Mouse (Mus musculus) ZHBTc4 (cell line): ENCODE results near the gene Pparg.

ENCODE experiments used
- DNase-seq: peaks from one replicate; pipeline ENCODE4 v3.0.0-alpha.2; 2011; ENCODE audit warnings: low read depth, low spot score

The Pparg gene

DNA sequence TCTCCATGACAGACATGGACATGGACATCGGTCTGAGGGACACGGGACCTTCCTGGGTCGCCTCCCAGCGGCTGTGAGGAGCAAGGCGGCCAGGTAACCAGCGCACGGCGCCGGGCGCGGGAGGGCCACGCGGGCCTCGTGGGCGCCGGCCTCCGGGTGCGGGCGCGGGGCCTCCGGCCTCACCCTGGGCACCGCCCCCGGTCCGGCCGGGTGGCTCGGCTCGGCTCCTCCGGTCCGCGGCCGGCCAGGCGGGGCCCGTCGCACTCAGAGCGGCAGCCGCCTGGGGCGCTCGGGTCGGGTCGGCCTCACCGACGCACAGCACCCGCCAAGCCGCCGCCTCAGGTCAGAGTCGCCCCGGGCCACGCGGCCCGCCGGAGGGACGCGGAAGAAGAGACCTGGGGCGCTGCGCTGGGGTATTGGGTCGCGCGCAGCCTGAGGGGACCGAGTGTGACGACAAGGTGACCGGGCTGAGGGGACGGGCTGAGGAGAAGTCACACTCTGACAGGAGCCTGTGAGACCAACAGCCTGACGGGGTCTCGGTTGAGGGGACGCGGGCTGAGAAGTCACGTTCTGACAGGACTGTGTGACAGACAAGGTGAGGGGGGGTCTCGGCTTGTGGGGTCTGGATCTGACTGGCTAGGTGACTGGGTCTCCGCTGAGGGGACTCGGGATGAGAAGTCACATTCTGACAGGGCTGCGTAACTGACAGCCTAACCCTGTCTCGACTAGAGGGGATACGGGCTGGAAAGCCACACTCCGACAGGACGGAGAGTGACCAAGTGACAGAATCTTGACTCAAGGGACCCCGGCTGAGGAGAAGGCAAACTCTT is at the start of gene Pparg:
Gene Pparg, plus strand, starts transcription at position 176 of the 830 bp plus-strand sequence.
- peak; percentile 54 for DNase-seq

DNA sequence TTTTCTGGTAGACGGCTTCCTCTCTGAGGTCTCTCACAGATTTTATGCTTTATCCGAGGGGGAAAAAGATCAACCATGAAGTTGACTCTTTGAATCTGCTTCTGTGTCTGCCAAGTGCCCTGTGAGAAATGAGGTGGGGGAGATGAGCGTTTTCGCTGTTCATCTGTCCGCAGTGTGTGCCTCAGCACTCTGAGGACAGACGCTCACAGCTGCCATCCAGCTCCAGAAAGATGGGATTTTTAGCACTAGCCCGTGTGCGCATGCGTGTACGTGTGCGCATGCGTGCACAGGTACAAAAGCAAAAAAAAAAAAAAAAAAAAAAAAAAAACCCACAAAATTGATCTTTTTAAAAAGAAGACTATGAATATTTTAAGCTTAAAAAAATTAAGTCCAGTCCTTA is 48.0 kb upstream of the Pparg start:
- DNase-seq, result no peak

DNA sequence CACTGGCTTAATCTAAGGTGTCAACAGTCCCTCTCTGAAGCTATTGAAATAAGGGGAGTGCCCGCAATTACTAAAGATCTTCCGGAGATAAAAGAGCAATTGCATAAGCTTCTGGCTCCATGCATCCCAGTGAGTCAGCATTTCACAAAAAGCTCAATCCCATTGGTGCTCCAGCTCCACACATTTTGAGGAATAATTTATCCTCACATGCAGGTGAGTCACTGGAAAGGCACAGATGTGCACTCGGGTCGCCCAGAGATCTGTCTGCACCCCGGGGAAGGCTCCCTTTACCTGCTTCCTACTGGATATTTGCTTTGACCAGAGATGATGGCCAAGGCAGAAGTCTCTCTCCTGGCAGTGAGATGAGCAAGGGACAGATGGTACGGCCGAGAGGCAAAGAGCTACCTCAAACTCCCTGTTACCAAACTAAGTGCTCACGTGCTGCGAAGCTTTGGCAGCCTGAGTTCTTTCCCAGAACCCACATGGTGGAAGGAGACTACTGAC is 47.5 kb upstream of the Pparg start:
- DNase-seq, result peak; percentile 15

DNA sequence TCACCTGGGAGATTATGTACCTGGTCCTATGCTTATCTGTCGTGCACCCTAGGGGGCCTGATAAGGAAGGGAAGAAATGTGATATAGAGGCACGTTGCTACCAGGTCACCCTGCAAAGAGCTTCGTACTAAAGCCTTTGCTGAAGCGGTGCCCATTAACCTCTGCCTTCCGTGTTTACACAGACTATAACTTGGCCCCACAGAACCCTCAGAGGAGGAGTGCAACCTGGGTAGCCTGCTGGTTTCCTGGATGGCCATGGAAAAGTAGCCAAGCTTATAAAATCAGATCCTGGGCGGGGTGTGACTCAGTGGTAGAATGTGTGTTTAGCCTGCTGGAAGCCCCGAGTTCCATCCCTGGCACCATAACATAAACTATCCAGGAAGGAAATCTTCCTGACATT is 46.8 kb upstream of the Pparg start:
- no peak for DNase-seq

DNA sequence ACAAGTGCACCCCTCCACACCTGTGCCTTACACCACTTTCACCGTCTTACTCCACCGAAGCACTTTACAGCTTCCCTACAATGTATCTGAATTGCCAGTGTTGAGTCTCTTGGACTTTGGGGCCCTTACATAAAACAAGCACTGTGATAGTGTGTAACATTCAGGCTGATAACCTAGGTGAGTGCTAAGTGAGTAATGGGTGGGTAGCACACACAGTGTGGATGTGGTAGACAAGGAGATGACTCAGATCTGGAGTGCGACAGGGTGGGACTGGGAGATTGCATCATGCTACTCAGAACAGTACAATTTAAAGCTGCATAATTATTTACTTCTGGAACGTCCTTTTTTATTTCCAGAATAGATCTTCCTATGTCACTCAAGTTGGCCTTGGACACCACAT is 45.0 kb upstream of the Pparg start:
- DNase-seq, result no peak

DNA sequence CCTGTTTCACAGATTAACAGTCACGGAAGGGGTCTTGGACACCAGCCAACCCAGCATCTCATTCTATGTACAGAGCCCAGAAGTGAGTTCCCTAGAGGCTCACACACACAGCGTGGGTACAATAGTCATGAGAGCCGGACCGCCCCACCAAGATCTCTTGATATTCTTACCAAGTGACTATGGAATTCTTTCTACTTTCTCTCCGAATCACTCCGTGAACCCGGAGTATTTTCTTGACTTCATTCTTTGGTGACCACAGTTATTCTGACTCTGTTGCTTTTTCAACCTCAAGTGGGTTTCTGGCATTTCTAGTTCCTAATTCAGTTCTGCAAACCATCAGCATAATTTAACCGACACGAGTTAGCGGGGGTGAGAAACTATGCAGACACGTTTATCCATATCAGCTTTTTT is 43.9 kb upstream of the Pparg start:
- DNase-seq, result no peak

DNA sequence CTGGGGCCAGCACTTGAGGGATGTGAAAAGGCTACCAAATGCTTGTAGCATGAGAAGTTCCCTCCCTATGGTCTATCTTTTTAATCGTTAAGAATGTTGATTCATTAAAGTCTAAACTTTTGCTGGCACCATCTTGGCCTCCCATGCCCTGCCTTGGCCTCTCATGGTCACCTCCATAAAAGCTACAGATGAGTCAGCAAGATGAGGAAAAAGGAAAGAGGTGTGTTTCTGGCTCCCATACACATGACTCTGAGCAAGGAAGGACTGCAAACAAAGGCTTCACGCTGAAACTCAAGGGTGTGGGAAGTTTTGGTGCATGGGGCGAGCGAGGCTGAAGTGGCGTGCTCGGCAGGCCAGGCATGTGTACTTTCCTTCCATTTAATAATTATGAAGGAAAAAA is 41.9 kb upstream of the Pparg start:
- no peak for DNase-seq

DNA sequence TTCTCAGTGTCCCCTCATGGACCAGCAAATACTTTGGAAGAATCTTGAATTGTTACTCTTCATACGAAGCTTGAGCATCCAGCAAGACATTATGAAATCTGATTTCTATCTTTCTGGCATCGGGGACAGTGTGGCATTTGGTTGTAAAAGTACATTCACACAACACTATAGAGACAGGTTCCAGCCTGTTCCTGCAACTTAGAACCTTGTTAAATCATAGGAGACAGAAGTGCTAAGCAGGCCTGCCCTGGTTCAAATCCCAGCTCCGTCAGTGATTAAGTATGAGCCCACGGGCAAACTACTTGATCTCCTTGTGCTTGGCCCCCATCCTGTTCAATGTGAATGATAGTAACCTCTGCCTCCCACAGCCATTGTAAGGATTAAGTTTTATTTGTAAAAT is 41.1 kb upstream of the Pparg start:
- no peak for DNase-seq

DNA sequence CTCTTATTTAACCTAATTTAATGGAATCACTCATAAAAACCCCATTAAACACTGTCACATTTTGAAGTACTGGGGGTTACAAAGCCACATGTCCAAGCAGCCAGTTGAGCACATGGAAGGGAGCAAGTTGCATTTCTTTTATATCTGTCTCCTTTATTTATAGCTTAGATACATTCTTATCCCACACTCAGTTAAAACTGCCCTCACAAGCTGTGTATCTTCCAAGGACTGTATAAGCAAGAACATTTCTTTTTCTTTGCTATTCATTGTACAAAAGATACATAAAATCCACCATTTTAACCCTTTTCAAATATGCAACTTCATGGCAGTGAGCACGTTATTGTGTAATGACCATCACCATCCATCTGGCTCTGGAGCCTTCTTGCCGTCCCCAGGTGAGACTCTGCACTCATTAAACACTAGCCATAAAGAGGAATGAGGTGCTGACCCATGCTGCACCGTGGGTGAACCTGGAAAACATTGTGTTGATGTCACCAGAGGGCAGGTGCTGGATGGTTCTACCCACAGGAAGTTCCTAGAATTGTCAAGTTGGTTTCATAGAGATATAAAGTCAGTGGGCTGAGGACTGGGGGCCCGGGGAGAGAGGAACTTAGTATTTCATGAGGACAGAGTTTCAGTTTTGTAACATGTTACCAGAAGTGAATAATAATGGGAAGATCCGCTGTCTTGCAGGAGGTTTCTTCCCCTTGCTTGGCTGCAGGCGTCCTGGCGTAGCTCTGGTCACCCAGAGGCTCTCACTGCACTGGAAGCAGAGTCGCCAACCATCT is 39.6 kb upstream of the Pparg start:
- no peak for DNase-seq

DNA sequence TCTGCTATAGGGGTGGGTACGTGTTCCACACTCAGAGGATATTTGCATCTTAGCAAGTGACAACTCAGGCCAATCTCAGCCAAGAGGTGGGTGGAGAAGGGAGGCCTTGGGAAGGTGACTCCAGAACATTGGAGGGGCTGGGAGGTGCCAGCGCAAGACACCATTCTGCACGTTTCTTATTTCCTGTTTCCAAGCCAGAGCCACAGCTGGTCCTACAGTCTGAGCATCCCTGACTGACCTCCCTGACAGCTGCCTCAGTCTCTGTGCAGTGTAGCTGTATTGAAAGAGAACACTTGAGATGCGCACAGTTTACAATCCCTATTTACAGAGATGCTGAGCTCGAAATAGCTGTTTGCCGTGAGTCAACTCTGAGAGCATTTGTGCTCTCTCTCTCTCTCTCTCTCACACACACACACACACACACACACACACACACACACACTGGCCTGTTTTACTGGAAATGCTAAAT is 38.8 kb upstream of the Pparg start:
- DNase-seq, result no peak

DNA sequence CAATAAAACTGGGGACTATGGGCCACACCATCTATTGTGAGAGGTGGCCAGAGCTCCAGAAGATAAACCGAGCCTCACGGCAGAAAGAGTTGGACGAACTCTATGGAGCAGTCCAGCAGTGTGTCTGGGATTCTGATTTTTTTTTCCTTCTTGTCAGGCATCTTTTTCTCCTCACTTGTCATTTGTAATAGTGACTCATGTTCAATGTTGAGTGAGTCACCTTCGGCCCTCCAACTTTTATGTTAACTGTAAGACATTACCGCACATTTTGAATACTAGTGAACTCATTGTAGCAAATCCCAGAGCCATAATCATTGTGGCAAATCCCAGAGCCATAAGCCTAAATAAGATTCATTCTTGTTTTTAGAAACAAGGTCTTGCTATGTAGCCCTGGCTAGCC is 37.8 kb upstream of the Pparg start:
- DNase-seq, result no peak

DNA sequence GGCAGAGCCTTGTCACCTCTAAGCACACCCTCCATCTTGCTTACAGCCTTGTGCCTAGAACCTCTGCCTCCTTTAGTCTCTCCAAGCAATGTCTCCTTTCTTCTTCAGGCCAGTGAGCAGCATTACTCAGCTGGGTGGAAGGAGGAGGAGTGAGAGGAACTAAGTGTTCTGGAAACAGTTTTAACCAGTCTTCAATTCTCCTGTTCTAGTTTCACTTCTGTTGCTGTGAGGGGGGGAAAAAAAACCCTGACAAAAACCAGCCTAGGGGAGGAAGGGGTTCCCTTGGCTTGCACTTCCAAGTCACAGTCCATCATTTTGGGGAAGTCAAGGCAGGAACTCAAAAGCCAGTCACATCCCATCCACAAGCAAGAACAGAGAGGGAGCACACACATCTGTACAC is 29.8 kb upstream of the Pparg start:
- DNase-seq, result no peak

DNA sequence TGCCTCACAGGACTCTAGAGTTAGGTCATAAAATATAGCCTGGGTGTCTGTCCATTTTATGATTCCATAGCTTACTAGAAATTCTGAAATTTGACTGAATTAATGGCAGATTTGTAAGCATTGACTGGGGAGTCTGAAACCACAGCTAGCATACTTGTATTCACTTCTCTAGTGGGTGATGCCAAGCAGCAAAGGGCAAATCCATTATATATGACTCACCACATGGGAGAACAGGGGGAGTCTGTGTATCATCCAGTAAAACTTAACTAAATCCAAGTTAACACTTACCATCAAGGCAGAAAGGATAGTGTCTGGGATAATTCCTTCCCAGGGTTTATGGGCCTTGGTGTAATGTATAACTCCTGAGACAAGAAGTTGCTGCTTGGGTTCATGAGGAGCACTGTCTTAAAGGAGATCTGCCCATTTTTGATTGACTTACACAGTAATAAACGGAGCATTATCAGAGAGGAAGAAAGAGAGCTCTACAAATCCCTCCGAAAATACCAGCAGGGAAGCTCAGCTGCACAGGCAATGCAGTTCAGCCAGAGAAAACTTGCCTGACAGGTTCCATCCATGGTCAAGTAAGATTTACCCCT is 27.6 kb upstream of the Pparg start:
- DNase-seq, result no peak

DNA sequence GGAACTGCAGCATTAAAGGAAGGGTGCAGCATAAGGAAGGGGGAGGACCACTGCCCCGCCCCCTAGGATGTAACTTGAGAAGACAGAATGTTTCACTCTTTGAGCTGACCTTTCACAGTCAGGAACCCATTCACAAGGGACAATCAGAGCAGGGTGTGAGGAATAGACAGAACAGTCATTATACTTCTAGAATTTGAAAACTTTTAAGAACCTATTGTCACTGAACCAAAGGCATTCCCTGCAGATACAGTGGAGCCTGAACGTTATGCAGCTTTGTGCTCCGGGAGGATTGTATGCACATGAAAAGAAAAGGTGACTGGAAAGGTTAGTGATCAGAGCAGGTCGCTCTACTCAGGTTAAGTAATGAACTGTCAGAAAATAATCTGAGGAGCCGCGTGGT is 25.2 kb upstream of the Pparg start:
- peak; percentile 85 for DNase-seq

DNA sequence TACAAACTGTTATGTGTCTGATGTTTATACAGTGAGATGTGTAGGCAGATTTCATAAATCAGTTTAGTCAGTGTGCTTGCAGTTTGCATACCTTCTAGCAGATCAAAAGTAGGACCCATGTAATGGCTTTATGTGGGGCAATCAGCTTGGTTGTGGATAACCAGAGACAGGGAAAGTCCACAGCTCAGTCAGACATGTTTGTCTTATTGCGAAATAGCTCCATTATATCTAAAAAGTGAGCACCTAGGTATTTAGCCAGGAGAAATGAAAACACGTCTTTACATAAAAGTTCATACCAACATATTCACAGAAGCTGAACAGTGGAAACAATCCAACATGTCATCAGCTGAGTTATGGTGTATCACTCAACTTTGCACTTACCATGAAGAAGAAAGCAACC is 20.7 kb upstream of the Pparg start:
- no peak for DNase-seq

DNA sequence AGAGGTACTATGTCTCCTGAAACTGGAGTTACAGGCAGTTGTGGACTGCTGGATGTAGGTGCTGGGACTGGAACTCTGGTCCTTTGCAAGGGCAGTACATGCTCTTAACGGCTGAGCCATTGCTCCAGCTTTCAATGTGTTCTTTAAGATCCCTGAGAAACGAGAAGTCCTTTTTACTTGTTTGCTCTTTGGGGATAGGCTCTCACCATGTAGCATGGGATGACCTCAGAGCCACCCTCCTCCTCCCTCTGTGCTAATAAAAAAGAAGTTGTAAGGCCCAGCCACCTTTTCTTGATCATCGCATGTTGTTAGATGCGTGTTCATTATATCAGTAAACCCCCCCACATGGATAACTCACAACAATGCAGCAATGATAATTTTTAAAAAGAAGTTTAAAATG is 17.7 kb upstream of the Pparg start:
- DNase-seq, result no peak

DNA sequence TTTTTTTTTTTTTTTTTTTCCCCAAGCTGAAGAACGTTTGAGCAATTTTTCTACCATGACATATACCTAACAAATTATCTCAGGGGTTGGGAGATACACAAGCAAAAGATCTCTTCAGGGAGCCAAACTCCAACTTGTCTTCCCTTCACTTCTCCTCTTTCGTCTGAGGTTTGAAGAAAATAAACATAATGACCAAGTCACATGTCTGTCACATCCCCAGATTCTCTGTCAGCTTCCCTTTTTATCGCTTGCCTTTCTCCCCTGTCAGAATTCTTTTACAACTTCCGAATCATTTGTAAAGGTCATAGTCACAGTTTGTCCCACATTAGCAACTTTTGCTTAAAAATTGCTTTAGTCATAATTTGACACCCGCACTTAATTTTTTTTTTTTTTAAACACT is 17.2 kb upstream of the Pparg start:
- no peak for DNase-seq

DNA sequence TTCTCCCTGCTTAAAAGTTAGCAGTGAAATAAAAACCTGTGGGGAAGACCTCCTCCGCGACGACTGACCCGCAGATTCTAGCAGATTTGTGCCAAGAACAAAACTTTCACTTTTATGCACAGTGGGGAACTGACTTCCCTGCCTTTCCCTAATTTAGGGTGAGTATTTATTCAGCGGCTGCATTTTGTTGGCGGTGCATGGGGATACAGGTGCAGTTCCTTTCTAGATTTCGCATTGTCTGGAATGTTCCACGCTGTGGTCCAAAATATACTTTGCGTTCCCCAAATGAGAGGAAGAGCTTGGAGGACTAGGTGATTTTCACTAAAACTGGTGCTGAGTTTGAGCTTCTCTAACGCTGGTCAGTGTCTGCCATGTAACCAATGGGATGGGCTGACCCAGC is 16.6 kb upstream of the Pparg start:
- DNase-seq, result no peak

DNA sequence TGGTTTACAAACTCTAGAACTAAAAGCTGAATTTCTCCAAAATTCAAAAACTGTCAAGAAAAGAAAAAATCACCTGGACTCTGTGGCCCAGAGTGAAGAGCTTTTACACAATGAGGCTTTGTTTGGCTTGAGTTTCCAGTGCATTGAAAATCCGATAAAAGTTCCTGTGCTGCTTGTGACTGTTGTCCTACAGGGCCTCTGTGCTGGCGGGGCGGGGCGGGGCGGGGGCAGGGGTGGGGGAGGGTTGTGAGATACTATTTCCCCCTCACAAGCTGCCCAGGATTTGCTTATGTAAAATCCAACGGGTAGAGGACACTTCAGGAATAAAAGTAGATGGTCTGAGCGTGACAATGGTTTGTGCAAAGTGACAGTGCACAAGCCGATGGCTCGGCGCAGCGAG is 16.2 kb upstream of the Pparg start:
- DNase-seq, result no peak

DNA sequence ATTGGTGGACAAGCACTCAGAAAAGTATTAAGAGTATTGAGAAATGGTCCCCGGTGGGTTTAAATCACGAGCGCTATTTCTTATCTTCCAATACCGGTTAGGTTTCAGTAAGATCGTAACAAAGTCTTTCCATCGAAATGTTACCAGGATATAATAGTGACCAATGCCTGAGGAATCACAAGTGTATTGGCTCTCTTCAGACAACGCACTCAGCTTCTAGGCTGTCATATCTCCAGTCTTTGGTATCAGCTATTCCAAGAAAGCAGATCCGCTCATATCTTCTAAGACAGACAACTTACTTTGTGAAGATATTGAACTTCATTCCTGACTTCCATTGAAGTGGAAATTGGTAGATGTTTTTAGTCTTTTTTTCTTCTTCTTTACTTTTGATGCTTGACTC is 15.7 kb upstream of the Pparg start:
- no peak for DNase-seq

DNA sequence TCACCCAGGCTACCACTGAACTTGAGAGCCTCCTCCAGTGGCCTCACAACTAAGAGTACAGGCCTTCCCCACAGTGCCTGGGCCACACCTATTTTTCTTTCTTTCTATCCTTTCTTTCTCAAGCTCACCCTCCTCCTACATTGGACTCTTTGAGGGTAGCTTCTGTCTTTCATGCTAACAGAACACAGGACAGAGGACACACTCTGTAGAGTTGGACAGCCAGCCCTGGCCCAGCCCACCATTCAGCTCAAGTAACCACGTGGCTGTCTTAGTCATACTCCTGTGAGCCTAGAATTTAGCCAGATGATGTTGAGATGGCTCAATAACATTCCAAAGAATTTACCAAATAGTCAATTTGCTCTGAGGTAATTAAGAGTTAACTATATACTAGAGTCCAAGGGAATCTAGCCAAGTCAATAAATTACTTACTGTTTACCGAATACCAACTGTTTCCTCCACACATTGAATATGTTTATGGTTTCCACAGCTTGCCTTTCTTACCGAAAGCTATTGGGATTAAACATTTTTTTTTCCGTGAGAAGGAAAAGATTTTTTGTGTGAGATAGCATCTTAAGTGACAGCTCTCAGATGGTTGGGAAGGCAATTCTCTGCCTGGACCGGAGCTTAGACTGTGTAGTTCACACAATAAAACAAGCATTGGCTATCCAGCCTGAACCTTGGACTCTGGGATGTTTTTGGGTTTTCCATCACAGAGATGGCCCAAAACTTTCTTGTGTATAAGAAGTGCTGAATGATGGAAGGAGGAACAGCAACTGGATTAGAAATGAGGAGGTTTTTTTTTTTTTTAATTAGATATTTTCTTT is 10.9 kb upstream of the Pparg start:
- no peak for DNase-seq
